Mouse (Mus musculus) splenic B cell, adult 2 months (primary cell): ENCODE data around the gene Ntmt1.

Source experiments
- DNase-seq: peaks from one replicate; pipeline ENCODE4 v3.0.0-alpha.2; 2011; ENCODE audit warnings: low read depth, low spot score
- H3K27me3 ChIP-seq: 2 replicates; pipeline ENCODE4 v1.6.1; 2012; ENCODE audit warnings: mild to moderate bottlenecking, low read length, moderate library complexity, mixed read lengths; ENCODE audit not compliant: control insufficient read depth, poor library complexity, insufficient read depth, severe bottlenecking
- H3K36me3 ChIP-seq: 2 replicates; pipeline ENCODE4 v1.6.1; 2012; ENCODE audit warnings: mild to moderate bottlenecking, low read length, moderate library complexity, mixed read lengths; ENCODE audit not compliant: control insufficient read depth, poor library complexity, insufficient read depth, severe bottlenecking

Gene Ntmt1

GRCm38 (mm10) chr2:30796382-30796781, 11.2 kb upstream of the Ntmt1 start:
- Histone ChIP-seq H3K36me3 (no peaks in the 10 kb centered on the region), H3K27me3 (no peaks in the 10 kb centered on the region)
- DNase-seq: peak; percentile 86

GRCm38 (mm10) chr2:30799456-30799855, 8.2 kb upstream of the Ntmt1 start:
- H3K27me3 ChIP-seq: no peaks in the 10 kb centered on the region
- H3K36me3 ChIP-seq: no peaks in the 10 kb centered on the region
- no peak for DNase-seq

- H3K27me3 ChIP-seq: no peaks in the 10 kb centered on the region
- no peaks in the 10 kb centered on the region for H3K36me3 ChIP-seq
- no peak for DNase-seq
Measured at GRCm38 (mm10) chr2:30800671-30801066, 7.0 kb upstream of the Ntmt1 start.

DNA sequence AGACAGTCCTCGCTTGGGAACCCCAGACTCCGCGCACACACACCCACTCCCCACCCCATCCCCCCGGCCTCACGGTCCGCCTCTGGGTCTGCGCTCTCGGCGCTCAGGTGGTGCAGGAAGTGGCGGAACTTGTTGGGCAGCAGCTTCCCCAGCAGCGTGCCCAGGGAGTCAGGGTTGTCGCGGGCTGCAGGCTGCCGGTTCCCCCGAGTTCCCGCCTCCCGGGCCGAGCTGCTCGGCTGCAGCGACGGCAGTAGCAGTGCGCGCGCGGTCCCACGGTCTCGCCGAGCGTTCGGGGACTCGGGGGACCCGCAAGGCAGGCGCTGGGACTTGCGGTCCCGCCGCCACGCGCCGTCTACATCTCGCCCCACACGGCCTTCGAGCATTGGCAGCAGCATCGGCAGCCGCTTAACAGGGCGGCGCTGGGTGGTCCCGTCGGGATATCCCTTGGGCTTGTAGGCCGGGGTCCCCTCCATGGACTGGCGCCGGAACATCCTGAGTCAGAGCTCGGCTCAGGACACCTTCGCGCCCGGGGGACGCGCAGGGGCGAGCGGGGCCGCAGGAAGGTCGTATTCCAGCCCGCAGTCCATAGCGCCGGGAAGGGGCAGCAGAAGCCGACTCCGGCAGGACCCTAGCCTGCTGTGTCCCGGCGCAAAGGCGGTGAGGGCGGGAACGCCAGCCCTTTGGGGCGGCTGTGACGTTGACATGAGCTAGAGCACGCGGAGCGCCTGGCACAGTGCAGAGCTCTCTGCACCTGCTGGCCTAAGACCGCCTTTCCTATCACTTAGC, 6.4 kb upstream of the Ntmt1 start:
- Histone ChIP-seq H3K36me3 (no peaks in the 10 kb centered on the region), H3K27me3 (no peaks in the 10 kb centered on the region)
- peak; percentile 43 for DNase-seq

DNA sequence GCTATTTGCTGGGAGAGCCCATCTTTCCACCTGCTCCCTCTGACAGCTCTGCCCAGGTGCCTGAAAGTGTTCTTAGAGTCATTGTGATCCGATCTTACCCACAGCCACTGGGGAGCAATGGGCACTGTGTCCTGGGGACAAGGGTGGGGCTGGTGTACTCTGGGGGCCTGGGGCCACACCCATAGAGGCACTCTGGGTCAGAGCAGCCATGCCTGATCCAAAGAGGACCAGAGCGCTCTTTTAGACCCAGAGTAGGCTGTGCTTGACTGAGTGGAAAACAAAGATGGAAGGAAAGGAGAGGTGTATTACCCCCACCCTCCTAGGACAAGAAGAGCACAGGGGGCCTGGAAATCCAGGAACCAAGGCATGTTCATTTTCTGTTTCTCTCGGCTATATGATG, 4.0 kb upstream of the Ntmt1 start, which contains the start of gene 1700001O22Rik:
Gene 1700001O22Rik (minus strand): TSS at position 58 of the 400 bp plus-strand sequence.
- Histone ChIP-seq H3K36me3 (no peaks in the 10 kb centered on the region), H3K27me3 (no peaks in the 10 kb centered on the region)
- no peak for DNase-seq

DNA sequence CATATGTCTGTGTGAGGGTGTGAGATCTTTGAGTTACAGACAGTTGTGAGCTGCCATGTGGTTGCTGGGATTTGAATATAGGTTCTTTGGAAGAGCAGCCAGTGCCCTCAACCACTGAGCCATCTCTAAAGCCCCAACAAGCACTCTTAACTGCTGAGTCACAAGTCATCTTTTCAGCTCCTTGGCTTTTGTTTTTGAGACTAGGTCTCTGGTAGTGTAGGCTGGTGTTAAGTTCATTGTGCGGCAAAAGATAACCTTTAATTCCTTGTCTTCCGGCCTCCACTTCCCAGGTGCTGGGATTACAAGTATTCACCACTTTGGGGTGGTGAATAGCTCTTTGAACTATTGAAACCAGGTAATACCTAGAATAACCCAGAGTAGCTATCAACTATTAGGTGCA, 1.6 kb upstream of the Ntmt1 start:
- DNase-seq: no peak
- H3K27me3 ChIP-seq: no peaks in the 10 kb centered on the region; the same call in 1 of the 2 replicates
- no peaks in the 10 kb centered on the region for H3K36me3 ChIP-seq

DNA sequence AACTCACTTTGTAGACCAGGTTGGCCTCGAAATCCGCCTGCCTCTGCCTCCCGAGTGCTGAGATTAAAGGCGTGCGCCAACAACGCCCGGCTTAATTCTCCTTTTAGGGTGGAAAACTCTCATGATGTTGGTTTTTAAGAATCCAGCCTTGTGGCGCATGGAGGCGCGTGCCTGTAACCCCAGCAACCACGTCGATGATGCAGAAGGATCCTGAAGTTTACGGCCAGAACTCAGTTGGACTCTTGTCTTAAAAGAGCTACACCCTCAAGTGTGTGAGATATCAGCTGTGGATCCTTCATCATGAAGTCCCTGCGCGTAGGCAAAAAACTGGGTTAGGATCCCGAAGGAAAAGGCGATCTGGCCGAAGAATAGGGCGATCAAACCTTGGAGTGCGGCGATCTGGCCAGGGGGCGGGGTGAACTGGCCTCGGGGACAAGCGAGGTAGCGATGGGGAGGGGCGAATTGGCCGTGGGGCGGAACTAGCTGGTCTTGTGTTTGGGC, 429 bp upstream of the Ntmt1 start:
- no peak for DNase-seq

GRCm38 (mm10) chr2:30808296-30808655, 650 bp downstream of the Ntmt1 start:
- no peaks in the 10 kb centered on the region; the same call in 1 of the 2 replicates for H3K27me3 ChIP-seq
- H3K36me3 ChIP-seq: no peaks in the 10 kb centered on the region
- no peak for DNase-seq

More for the DNA sequence above, 429 bp upstream of the Ntmt1 start:
- Histone ChIP-seq H3K27me3 (no peaks in the 10 kb centered on the region; the same call in 1 of the 2 replicates), H3K36me3 (no peaks in the 10 kb centered on the region)

DNA sequence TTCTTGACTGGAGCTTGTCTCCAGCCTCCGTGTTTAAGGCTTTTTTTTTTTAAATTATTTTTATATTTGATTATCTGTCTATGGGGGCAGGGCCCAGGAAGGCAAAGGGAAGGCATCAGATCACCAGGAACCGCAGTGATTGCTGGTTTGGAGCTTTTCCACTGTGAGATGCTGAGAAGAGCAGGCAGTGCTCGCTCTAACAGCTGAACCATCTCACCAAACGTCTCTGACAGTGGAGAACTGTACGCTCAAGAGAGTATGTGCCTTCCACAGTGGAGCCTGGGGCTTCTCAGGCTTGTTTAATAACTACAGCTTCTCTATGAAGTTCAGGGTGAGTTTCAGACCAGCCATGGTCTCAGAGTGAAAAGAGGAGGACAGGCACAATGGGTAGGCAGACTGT, 1.9 kb downstream of the Ntmt1 start:
- H3K27me3 ChIP-seq: no peaks in the 10 kb centered on the region; the same call in 1 of the 2 replicates
- DNase-seq: no peak
- H3K36me3 ChIP-seq: no peaks in the 10 kb centered on the region

DNA sequence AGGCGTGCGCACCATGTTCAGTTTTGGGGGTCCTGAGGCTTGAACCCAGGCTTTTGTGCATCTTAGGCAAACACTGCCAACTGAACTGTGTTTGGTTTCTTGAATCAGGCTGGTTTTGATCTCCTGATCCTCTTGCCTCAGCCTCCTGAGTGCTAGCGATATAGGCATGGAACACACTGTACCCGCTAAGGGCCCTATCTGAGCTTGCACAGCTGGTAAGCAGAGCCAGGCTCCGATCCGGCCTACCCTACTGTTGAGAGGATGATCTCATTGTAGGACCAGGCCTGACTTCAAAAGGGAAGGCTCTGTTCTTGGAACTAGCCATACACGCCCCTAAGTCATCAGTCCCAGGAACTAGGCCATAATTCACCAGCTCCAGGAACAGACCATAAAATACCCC, 2.9 kb downstream of the Ntmt1 start:
- no peaks in the 10 kb centered on the region for H3K36me3 ChIP-seq
- DNase-seq: no peak
- no peaks in the 10 kb centered on the region; the same call in 1 of the 2 replicates for H3K27me3 ChIP-seq

DNA sequence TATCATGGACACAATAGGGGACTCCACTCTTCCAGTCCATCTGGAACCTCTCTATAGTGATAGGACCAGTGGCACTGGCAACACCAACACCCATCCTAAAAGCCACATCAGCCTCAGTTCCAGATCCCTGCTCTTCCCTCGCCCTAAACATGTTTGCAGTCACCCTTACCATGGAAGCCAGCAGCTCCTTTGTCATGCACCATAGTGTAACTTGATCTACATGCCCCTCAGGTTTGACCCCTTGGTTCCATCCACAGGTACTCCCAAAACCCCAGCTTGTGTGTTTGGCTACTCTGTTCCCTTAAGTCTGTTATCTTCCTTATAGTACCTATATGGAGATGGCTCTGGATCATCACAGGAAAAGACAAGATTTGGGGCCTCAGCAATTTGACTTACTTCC, 8.8 kb downstream of the Ntmt1 start:
- Histone ChIP-seq H3K27me3 (no peaks in the 10 kb centered on the region), H3K36me3 (0 out of 2 replicates have a peak, but pooled peaks cover 1% of the 10 kb centered on the region)
- DNase-seq: no peak

DNA sequence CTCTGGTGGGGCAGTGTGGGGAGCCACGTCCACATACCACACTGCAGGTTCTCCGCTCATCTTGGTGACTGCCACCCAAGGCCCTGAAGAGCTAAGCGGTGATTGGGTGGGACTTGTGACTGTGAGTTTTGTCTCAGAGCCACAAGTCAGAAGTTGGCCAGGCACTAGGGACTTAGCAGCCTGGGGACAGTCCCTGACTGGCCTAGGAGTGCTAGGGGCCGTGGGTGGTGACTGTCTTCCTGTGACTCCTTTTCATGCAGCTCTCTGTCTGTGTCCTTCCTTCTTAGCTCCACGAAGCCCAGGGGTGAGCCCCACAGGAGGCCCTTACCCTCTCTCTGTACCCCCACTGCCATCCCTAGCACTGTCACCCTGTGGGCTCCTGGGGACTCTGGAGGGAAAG, 12.2 kb downstream of the Ntmt1 start:
- DNase-seq: no peak
- H3K36me3 ChIP-seq: peaks cover 11% of the 10 kb centered on the region

GRCm38 (mm10) chr2:30821073-30821472, 13.4 kb downstream of the Ntmt1 start:
- peaks cover 13% of the 10 kb centered on the region for H3K36me3 ChIP-seq
- no peaks in the 10 kb centered on the region for H3K27me3 ChIP-seq
- peak; percentile 39 for DNase-seq

More for the DNA sequence above, 12.2 kb downstream of the Ntmt1 start:
- H3K27me3 ChIP-seq: no peaks in the 10 kb centered on the region

DNA sequence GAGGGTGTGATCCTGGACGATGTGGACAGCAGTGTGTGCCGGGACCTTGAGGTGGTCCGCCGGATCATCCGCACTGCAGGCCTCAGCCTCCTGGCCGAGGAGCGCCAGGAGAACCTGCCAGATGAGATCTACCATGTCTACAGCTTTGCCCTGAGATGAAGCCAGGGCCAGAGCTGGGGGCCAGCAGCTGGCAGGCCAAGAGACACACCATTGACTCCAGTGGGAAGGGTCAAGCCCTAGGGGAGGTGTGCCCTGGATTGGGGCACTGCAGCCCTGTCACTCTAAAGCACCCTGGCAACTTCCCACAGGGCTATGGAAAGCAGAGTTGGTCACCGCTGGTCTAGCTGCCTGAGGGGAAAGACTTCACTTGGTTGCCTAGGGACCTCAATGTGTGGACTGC, 14.8 kb downstream of the Ntmt1 start:
- peaks cover 15% of the 10 kb centered on the region for H3K36me3 ChIP-seq
- no peak for DNase-seq
- H3K27me3 ChIP-seq: no peaks in the 10 kb centered on the region

GRCm38 (mm10) chr2:30823385-30824153, 15.9 kb downstream of the Ntmt1 start:
- peaks cover 15% of the 10 kb centered on the region for H3K36me3 ChIP-seq
- no peak for DNase-seq
- H3K27me3 ChIP-seq: no peaks in the 10 kb centered on the region
